Mouse (Mus musculus): Measurements from ENCODE around the gene Cep63. TPM values are rescaled to one million over a fixed set of nuclear protein-coding genes. Genes with fewer than 3 reads are reported as not detected.

Gene Cep63
- total RNA-seq (2022): 10 to 100 TPM; 50.0 to 63.2 (median 54.9) TPM

DNA sequence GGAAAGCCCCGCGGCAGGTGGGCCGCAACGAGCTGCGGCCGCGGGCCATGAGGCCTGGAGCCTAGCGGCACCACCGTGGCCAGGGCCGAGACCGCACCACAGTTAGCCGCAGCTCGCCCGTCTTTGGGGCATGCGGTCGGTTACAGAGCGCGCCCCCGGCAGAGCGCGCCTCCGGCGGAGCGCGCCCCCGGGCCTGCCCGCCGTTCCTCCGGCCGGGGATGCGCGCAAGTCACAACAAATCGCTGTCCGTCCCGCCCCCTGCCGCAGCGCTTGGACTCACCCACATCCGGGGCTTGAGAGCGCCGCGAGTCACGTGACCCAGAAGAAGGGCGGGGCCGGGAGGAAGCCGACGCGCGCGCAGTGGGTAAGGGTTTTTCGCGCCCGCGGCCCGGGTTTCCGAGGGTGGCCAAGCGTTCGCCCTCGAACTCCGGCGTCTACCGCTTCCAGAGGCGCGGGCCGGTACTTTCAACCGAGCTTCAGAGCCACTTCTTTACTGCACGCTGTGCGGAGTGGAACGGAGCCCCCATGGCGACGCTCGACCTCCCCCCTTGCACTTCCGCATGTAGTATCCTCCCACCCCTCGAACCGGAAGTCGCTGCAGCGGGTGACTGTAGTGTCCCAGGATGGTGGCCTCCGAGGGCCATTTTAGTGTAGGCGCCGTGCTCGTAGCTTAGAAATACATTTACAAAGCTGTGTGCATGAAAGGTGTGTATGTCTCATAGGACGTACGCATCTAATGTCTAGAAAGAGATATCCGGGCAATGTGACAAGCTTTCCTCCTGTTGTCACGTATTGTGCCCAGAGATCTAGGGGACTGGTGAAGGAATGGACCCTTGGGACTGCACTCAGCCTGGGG is at the start of gene Cep63, which contains the start of gene Anapc13:
Gene Cep63, minus strand, starts transcription at position 552 of the 856 bp plus-strand sequence.
Gene Anapc13, plus strand, starts transcription at position 314 of the 856 bp plus-strand sequence.
- DNase-seq (ENCODE audit: low spot score): peak; percentile 96

DNA sequence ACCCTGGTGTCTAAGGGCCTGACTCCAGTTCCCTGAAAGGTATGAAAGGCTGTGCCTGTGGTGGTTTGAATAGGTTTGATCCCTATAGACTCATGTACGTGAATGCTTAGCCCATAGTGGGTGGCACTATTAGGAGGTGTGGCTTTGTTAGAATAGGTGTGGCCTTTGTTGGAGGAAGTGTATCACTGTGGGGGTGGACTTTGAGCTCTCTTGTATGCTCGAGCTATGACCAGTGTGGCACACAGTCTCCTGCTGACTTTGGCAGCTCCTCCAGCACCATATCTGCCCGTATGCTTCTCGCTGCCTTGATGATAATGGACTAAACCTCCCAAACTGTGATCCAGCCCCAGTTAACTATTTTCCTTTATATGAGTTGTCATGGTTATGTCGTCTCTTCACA is 49.6 kb upstream of the Cep63 start:
- no peak for DNase-seq (ENCODE audit: low spot score)

DNA sequence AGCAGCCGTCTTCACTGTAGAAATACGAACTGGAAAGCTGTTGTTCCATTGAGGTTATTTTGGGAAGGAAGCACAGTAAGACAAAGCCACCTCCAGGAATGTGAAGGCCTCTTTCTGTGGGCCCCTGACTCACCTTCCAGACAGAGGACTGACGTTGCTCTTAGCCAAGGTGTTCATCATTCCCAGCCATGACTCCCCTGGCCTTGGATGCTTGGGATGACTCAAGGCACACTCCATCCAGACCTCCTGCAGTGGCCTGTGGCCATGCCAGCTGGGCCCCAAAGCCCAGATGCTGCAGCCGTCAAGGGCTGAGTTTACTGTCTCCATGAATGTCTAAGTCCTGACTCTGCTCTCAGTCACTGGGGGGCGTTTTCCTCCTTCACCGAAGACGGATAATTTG is 47.0 kb upstream of the Cep63 start:
- no peak for DNase-seq (ENCODE audit: low spot score)

DNA sequence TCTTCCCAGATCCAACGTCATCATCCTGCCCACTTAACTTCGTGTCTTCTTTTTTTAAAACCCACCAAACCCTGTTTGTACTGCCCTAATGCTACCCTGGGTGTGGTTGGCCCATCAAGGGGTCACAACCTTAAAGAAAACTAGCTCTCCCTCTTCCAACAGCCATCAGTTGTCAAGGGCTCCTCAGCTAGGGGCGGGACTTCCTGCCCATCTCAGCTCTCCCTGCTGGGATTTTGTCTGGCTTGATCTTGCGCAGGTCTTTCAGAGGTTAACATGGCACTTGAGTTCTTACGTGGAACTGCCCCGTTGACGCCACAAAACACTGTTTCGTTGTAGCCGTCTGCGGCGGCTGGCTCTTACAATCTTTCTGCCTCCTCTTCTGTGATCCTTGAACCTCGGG is 42.6 kb upstream of the Cep63 start:
- no peak for DNase-seq (ENCODE audit: low spot score)

DNA sequence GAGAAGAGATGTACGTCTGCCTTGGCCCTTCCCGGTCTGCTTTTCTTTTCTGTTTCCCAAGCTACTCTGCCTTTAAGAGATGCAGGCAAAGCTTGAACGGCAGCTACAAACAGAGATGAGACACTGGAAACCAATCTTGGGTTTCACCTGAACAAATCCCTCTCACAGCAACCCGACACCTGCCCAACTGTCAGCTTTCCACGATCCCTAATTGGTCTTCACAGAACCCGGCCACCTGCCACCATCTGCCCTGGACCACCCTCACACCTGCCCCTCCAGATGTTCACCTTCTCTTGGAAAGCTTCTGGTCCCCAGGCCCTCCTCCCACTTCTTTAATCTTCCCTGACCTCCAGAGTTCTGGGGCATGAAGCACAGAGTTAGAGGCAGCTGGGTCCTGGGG is 41.8 kb upstream of the Cep63 start:
- no peak for DNase-seq (ENCODE audit: low spot score)

DNA sequence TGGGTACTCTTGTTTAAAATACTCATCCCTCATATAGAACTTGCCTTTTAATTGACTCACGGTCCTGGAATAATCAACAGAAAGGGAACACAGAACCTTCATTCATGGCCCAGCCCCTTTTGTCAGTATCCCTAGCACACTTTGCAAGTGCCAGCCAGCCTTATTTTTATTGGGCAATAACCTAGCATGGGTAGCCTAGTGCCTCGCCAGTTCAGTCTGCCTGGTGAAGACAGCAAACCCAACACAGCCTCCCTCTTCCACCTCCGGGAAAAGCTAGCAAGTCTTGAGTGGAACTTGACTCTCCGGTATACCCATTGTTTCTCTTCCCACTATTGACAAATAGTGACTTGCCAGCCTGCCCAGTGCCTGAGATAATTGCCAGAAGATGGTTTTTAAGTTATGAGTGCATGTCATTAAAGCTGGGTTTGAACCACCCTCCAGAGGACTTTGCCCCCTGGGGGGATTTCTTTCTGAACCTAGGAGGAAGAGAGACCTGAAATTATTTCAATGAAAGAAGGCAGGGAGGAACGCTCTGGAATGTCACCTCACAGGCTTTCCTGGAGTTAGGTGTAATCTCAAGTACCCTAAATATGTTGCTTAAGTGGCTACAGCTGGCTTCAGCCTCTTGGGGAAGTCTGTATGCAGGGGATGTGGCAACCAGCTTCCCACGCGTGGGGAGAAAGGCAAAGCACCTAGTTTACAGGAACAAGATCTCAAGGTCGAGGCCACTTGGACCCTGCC is 30.2 kb upstream of the Cep63 start:
- DNase-seq (ENCODE audit: low spot score): no peak

DNA sequence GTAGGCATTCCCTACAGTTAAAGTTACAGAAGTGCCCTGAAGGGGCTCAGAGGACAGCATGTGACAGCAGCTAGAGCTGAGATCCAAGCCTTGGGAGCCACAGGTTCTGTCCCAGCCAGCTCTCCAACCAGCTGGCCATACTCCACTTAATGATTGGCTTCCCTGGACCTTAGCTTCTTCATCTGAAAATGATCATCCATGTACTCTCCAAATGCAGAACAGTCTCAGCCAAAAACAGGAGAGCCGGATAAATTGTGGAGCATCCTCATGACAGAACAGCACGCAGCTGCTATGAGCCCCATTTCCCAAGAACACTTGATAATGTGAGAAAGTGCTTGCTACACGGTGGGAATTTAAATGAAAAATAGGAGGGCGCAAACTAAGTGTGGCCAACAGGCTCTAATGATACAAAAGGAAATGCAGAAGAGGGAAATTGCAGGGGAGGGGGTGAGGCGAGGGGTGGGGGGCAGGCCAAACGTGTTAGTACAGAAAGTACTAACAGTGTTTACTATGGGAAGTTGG is 24.9 kb upstream of the Cep63 start:
- no peak for DNase-seq (ENCODE audit: low spot score)

DNA sequence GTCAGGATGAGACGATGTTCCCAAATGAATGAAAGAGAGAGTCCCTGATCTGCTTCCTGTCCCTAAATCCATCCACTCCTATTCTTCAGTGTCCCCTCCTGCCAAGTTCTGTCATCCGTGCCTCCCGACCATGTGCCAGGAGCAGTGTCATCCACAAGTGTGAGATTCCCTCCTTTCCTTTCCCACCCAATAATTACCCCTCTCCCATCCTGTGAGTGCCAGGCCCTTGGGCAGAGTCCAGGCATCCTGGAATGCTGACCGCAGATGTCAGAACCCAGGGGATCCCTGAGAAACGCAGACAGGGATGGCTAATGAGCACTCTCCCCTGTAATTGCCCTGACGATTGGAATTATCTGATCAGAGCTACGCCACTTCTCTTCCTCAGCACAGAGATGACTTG is 24.3 kb upstream of the Cep63 start:
- DNase-seq (ENCODE audit: low spot score): no peak

DNA sequence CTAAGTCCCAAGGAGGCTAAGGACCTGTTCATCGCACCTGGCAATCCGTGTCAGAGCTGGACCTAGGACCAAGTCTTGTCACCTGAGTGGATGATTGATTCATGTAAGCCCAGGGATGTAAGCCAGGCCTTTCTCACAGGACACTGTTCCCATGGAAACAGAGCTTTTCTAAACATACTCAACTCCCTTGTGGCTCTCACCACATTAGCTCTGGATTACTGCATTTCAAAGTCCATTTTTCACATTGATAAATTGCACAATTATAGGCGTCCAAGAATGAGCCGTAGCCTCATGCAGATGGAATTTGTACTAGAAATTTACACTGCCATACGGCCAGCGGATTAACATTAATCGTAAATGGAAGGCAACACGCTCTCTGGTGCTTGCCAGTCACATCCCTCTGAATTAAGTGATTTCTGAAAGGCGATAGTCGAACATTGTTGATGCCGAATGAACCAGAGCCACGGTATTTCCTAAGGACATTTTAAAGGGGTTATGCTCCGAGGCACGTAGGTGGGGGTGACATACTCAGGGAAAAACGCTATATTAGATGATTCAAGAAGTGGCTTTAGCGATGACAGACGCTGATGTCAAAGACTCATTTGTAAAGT is 23.7 kb upstream of the Cep63 start:
- DNase-seq (ENCODE audit: low spot score): peak; percentile 28

DNA sequence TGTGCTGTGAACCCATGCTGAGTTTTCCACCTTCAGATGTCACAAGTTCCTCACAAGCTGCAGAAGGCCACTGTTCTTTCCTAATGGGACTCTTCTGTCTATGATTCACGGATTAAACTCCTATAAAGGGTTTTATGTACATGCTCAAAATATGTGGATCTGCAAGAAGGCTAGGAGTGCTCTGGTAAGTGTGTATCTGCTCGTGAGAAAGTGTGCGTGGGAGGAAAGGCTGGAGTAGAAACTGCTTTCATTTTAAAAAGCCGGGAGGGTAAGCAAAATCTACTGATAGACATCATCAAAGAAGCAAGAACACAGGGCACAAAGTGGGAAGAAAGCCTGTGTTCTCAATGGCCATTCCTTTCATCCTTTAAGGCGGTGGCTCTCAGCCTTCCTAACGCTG is 20.7 kb upstream of the Cep63 start:
- no peak for DNase-seq (ENCODE audit: low spot score)

DNA sequence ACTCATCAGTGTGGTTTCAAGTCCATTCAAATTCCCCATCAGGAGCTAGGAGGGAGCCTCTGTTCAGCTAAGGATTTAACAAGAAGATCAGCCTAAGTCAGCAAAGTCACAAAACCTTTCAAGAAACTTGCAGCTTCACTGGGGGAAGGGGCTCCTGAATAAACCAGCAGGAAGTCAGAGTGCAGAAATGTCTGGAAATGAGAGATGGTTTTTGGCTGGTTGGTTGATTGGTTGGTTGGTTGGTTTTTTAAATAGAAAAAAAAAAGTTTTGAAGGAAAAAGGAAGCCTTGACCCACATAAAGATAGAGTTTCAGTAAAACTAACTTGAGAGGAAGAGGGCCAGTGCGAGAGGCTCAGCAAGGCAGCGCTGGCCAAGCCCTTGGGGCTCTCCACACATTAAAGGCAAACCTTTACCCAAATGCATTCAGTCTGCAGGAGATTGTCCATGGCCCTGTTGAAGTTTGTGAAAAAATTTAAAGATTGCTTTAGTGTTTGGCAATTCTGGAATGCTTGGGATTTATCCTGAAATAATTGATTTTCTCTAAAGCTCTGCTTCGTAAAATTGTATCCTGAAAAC is 18.9 kb upstream of the Cep63 start:
- no peak for DNase-seq (ENCODE audit: low spot score)

DNA sequence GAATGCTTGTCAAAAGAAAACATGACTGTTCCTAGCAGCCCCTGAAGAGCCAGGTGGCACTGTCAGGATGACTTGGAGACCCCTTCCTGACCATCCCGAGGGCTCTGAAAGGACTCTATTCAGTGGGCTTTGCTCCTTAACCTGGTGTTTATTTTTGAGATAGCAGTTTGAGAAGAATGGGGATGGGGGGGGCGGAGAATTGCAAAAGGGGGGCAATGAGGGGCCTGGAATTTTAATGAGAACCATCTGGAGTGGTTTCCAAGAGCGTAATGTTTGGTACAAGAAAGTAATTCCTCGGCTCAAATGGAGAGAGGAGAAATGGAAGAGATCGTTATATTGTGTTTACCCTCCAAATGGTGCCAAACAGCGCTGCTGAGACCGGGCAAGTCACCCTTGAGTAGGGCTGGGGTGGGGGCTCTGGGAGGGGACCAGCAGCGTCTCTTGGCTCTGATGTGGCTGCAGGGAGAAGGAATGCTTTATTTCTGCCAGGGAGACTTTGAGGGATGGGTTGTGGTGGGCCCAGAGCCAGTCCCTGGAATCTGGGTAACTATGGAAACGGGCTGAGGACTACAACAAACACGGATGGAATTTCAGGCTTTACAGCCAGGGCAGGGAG is 17.3 kb upstream of the Cep63 start:
- peak; percentile 76 for DNase-seq (ENCODE audit: low spot score)

DNA sequence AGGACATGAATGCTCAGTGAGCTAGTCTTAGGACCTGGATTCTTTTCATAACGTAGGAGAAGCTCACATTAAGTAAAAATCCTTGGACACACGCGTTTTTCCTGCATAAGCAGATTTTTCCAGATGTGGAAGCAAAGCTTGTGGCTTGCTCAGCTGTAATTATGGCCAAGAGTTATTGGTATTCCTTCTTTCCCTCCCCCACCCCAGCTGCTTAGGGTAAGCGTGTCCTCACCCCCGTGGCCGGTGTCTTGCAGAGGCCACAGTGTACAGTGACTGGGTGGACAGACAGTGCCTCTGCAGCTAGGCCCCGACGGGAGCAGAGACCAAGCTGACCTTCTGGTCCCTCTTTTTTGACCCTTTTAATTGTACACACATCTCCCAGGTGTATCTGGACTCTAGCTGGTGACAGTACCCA is 16.7 kb upstream of the Cep63 start:
- no peak for DNase-seq (ENCODE audit: low spot score)

DNA sequence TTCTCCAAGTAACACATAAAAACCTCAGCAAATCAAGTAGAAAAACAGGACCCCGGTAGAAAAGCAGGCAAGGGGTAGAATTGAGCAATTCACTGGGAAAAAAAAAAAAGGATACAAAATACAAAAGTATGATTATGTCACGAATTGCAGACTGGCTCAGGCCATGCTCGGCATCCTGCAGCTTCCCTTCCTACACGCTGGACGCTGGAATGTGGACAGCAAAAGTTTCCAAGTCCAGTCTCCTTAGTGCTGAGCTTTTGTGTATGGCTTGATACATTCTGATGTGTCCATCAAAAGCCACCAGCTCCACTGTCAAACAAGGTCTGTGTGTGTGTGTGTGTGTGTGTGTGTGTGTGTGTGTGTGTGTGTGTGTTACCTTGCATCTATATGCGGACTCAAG is 15.2 kb upstream of the Cep63 start:
- DNase-seq (ENCODE audit: low spot score): no peak

DNA sequence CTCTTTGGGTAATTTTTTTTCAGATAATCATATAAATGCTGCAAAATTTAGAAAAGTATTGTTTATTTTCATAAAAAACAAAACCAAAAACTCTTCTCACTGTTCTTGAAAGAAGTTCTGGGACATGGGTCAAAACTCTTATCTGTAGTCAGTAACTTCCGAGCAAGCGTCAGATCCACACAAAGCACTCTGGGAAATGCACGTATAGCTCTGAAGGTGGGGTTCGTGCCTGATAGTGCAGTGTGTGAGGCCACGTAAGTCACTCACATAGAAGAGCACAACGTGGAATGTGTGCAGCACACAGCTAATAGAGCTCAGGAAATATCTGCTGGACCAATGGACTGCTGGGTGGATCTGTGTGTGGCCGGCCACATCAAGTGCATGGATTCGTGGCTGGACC is 13.2 kb upstream of the Cep63 start:
- DNase-seq (ENCODE audit: low spot score): no peak

DNA sequence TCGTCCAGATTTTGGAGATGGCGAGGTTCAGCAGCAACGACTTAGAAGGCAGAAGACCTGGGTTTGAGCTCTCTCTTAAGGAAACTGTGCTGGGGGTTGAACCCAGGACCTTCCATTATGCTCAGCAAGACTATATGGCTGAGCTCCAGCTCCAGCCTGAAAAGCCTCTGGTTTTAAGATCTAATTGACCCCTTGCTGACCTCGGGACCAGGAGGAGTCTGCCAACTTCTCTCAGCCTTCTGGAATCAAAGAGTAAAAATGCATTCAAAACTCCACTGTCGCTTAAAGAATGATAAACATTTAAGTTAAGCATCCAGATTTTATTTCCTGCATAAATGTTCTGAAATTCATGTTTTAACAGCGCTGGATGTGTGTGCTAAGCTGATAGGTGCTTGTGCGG is 12.6 kb upstream of the Cep63 start:
- no peak for DNase-seq (ENCODE audit: low spot score)

DNA sequence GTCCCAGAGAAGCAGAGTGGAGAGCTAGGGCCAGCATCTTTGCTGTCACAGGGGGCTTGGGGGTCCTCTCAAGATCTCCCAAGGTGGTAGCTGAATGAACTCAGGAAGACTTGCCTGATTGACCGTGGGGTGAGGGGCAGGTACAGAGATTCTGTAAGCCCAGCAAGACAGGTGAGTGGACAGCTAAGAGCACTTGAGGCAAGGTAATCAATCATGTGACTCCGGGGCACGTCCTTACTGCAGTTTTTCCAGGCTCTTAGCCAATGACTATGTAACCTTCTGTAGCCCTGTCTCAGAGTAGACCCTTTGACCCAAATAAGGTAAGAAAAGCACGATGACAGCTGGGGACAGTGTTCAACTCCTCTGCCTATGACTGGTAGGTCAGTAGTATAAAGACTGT is 10.8 kb upstream of the Cep63 start:
- no peak for DNase-seq (ENCODE audit: low spot score)

DNA sequence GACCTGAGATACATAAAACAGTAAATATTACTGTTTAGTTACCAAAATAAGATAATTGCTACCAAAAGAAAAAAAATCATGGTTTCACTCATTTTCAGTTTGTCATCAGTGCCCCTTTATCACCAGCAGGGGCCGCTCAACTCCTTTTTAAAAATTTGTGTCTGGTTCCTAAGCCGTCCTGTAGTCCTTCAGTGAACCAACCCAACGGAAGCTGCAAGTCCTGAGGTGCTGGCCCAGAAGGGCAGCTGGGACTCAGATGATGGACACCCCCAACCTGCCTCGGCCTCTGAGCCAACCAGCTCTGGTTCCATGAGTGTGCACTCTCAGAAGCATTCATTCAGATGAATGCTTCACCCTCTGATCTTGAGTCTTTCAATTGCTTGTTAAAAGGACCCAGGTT is 10.2 kb upstream of the Cep63 start:
- DNase-seq (ENCODE audit: low spot score): peak; percentile 65

DNA sequence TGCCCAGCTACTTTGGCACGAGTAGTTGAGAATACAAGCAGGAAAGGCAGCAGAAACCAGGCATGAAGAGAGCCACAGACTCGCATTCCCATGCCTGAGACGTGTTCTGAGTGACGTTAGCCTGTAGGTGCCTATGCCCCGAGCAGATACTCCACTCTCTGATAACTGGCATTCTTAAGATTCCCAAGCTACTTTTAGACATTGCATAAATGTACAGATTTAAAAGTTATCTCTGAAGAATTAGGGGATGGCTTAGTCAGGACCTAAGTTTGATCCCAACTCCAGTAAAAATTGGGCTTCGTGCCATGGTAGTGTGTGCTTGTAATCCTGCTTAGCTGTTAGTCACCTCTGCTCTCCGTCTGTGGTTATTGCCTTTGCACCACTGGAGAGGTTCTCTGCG is 8.1 kb upstream of the Cep63 start:
- DNase-seq (ENCODE audit: low spot score): no peak

DNA sequence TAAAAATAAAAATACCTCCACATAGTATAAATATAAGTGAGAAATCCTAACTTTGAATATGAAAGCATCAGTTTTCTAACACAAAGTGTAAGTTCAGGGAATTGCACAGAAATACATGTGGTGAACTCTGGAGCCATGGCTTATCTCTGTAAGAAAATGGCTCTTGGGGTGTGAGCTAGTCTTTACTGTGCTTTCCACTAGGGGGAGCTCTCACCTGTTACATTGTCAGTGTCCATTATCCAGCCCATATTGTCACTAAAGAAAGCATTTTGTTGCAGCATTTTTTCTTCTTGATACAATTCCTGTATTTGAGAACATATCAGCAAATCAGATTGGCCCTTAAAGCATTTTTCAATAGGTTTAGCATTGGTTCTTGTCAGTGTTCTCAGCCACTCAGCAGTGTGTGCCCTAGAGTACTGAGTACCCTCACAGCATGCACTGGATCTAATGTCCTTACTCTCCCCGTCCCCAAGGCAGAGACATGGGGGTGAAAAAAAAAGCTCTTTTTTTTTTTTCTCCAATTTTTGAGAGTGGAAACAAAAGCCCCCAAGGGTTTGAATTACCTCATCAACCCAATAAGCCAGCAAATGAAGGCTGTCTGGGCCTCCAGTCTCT is 6.7 kb upstream of the Cep63 start:
- peak; percentile 74 for DNase-seq (ENCODE audit: low spot score)

DNA sequence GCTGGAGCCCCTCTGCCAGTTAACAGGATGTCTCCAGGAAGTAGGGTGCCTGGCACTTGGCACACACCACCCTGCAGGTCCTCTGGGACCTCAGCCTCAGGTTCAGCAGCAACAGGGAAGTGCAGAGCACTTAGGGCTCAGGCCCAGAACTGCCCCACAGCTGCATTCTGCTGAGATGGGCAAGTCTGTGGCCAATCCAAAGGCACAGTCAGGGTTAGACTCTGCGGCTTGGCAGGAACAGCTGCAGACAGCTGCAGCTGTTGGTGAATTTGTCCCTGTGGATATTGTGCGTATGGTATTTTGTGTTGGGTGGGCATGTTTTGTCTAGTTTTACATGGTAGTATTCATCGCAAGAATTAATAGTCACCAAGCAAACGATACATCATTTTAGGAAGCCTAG is 5.8 kb upstream of the Cep63 start:
- no peak for DNase-seq (ENCODE audit: low spot score)

Measured in heart, adult 8-10 months (tissue).